Mouse (Mus musculus) liver, embryonic 14.5 days (tissue): ENCODE measurements at regions not wholly inside any gene's neighbourhood (a gene's known extent, or its start where the extent isn't known, plus 50 kb on each side); places are given as distances from the start of the nearest gene placed in this dataset.

Experiments used
- CTCF ChIP-seq: IDR thresholded peaks from 2 replicates; pipeline ENCODE4 v1.5.1; 2016; ENCODE audit warnings: antibody characterized with exemption, low read depth, control low read depth
- EP300 ChIP-seq: IDR thresholded peaks from 2 replicates; pipeline ENCODE4 v1.6.1; 2016; ENCODE audit warnings: antibody characterized with exemption, low read depth

DNA sequence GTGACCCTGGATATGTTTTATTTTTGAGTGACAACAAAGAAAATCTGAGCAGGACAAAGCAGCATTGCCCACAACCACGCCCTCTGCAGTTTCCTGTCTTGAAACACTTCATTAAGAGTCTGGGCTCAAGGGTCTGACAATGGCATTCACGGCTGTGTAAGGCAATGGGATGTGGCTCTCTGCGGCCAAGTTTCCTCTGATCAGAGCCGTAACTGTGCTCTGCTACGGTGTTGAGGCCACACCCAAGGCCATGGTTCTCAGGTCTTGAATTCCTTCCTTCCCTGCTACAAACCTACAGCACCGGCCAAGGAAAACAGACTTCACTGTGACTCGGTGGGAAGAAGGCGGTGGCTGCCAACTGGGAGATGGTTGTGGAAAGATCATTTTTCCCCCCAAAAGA lies 108.4 kb upstream of the Sox5 start:
- no peak for TF ChIP-seq EP300
- TF ChIP-seq CTCF: no peak
